Comparison of ENCODE assay signal across 1 mouse cellular context in genomic region chr9:63774854-63775483, GRCm38 (mm10).
TF ChIP-seq lines count a peak whose summit lies in the region.

No protein-coding gene starts in this region.

TF ChIP-seq in MEL, 35 proteins besides CTCF, POLR2A, EP300 and RAD21 (continued from another document):
- TF ChIP-seq TCF12 (IDR thresholded peaks at IDR 0.05; ENCODE audit: low read depth, low read length), result peak; percentile 57; the same call in 1 of the 2 replicates
- no peak for TF ChIP-seq MAX (IDR thresholded peaks at IDR 0.05; ENCODE audit: low read length)
- 0 out of 2 replicates have a peak, but pooled peaks have one; percentile 13 for TF ChIP-seq SMC3 (IDR thresholded peaks at IDR 0.05; ENCODE audit: low read depth, low read length)
- no peak for TF ChIP-seq JUND (IDR thresholded peaks at IDR 0.05; ENCODE audit: low read depth, low read length)
- TF ChIP-seq ZC3H11A (IDR thresholded peaks at IDR 0.05; ENCODE audit: low read depth, low read length), result no peak
- TF ChIP-seq ZKSCAN1 (IDR thresholded peaks at IDR 0.05; ENCODE audit: low read depth, low read length), result no peak
- 0 out of 2 replicates have a peak, but pooled peaks have one; percentile 21 for TF ChIP-seq MEF2A (IDR thresholded peaks at IDR 0.05; ENCODE audit: extremely low read depth, insufficient replicate concordance, low read depth, low read length, poor library complexity, severe bottlenecking)
- TF ChIP-seq SIN3A (IDR thresholded peaks at IDR 0.05; ENCODE audit: low read length), result peak; percentile 52; the same call in 1 of the 2 replicates
- peak; percentile 56; the same call in 1 of the 2 replicates for TF ChIP-seq HCFC1 (IDR thresholded peaks at IDR 0.05; ENCODE audit: low read depth, low read length)
- peak; percentile 81; the same call in 1 of the 2 replicates for TF ChIP-seq MAZ (IDR thresholded peaks at IDR 0.05; ENCODE audit: low read depth, low read length)
